Mouse (Mus musculus): ENCODE measurements at regions not wholly inside any gene's neighbourhood (a gene's known extent, or its start where the extent isn't known, plus 50 kb on each side); places are given as distances from the start of the nearest gene placed in this dataset.

GRCm38 (mm10) chr1:73857497-73857896, 266.8 kb downstream of the Tns1 start:
- WGBS: 74% methylated on average over 5 of the region's 5 CpGs

GRCm38 (mm10) chr1:73856811-73857210, 267.4 kb downstream of the Tns1 start:
- Histone ChIP-seq H3K36me3 (no peaks in the 10 kb centered on the region), H3K9me3 (replicated peaks) (no peaks in the 10 kb centered on the region), H3K4me3 (no peak overlapping the region), H3K4me1 (replicated peaks) (no peaks in the 10 kb centered on the region), H3K4me2 (no peak overlapping the region), H3K27ac (no peak overlapping the region), H3K27me3 (no peaks in the 10 kb centered on the region), H3K9ac (no peak overlapping the region)
- 89% methylated on average over 7 of the region's 7 CpGs for WGBS
- no peak for ATAC-seq (replicated peaks; ENCODE audit: insufficient number of reproducible peaks, insufficient read depth, low FRiP score, low read depth)

More at GRCm38 (mm10) chr1:73857497-73857896, 266.8 kb downstream of the Tns1 start:
- peaks cover 3% of the 10 kb centered on the region for H3K4me1 ChIP-seq (replicated peaks)
- no peaks in the 10 kb centered on the region for H3K9me3 ChIP-seq (replicated peaks)
- no peak overlapping the region for H3K4me2 ChIP-seq
- H3K36me3 ChIP-seq: no peaks in the 10 kb centered on the region
- H3K27me3 ChIP-seq: no peaks in the 10 kb centered on the region
- no peak overlapping the region for H3K27ac ChIP-seq
- ATAC-seq (replicated peaks; ENCODE audit: insufficient number of reproducible peaks, insufficient read depth, low FRiP score, low read depth): no peak
- H3K9ac ChIP-seq: no peak overlapping the region
- no peak overlapping the region for H3K4me3 ChIP-seq

- H3K9ac ChIP-seq: no peak overlapping the region
- no peaks in the 10 kb centered on the region for H3K36me3 ChIP-seq
- no peaks in the 10 kb centered on the region for H3K27me3 ChIP-seq
- H3K4me2 ChIP-seq: no peak overlapping the region
- no peak for ATAC-seq (replicated peaks; ENCODE audit: insufficient number of reproducible peaks, insufficient read depth, low FRiP score, low read depth)
- H3K4me3 ChIP-seq: no peak overlapping the region
- H3K27ac ChIP-seq: no peak overlapping the region
- H3K9me3 ChIP-seq (replicated peaks): no peaks in the 10 kb centered on the region
- 81% methylated on average over 4 of the region's 4 CpGs for WGBS
- no peaks in the 10 kb centered on the region for H3K4me1 ChIP-seq (replicated peaks)
Measured at GRCm38 (mm10) chr1:73855306-73855705, 268.9 kb downstream of the Tns1 start.

GRCm38 (mm10) chr1:73853851-73854250, 270.4 kb downstream of the Tns1 start:
- no peak overlapping the region for H3K27ac ChIP-seq
- ATAC-seq (replicated peaks; ENCODE audit: insufficient number of reproducible peaks, insufficient read depth, low FRiP score, low read depth): no peak
- no peak overlapping the region for H3K9ac ChIP-seq
- H3K27me3 ChIP-seq: no peaks in the 10 kb centered on the region
- no peak overlapping the region for H3K4me3 ChIP-seq
- no peaks in the 10 kb centered on the region for H3K36me3 ChIP-seq
- H3K4me2 ChIP-seq: no peak overlapping the region
- H3K4me1 ChIP-seq (replicated peaks): no peaks in the 10 kb centered on the region
- WGBS: 91% methylated on average over 11 of the region's 11 CpGs
- no peaks in the 10 kb centered on the region for H3K9me3 ChIP-seq (replicated peaks)

- 80% methylated on average over 11 of the region's 11 CpGs for WGBS
- Histone ChIP-seq H3K4me1 (replicated peaks) (no peaks in the 10 kb centered on the region), H3K27me3 (no peaks in the 10 kb centered on the region), H3K27ac (no peak overlapping the region), H3K9me3 (replicated peaks) (no peaks in the 10 kb centered on the region), H3K9ac (no peak overlapping the region), H3K4me2 (no peak overlapping the region), H3K4me3 (no peak overlapping the region), H3K36me3 (no peaks in the 10 kb centered on the region)
- no peak for ATAC-seq (replicated peaks; ENCODE audit: insufficient number of reproducible peaks, insufficient read depth, low FRiP score, low read depth)
Measured at GRCm38 (mm10) chr1:73850173-73851014, 273.9 kb downstream of the Tns1 start.

- Histone ChIP-seq H3K4me1 (replicated peaks) (no peaks in the 10 kb centered on the region), H3K9ac (no peak overlapping the region), H3K36me3 (no peaks in the 10 kb centered on the region), H3K4me3 (no peak overlapping the region), H3K9me3 (replicated peaks) (no peaks in the 10 kb centered on the region), H3K4me2 (no peak overlapping the region), H3K27ac (no peak overlapping the region), H3K27me3 (no peaks in the 10 kb centered on the region)
- 44% methylated on average over 3 of the region's 3 CpGs for WGBS
- no peak for ATAC-seq (replicated peaks; ENCODE audit: insufficient number of reproducible peaks, insufficient read depth, low FRiP score, low read depth)
Measured at GRCm38 (mm10) chr1:73848370-73848769, 275.9 kb downstream of the Tns1 start.

- Histone ChIP-seq H3K9me3 (replicated peaks) (no peaks in the 10 kb centered on the region), H3K4me3 (no peak overlapping the region), H3K36me3 (no peaks in the 10 kb centered on the region), H3K9ac (no peak overlapping the region), H3K4me2 (no peak overlapping the region), H3K27me3 (no peaks in the 10 kb centered on the region), H3K4me1 (replicated peaks) (no peaks in the 10 kb centered on the region), H3K27ac (no peak overlapping the region)
- no peak for ATAC-seq (replicated peaks; ENCODE audit: insufficient number of reproducible peaks, insufficient read depth, low FRiP score, low read depth)
- 52% methylated on average over 3 of the region's 3 CpGs for WGBS
Measured at GRCm38 (mm10) chr1:73847126-73847525, 277.1 kb downstream of the Tns1 start.

- Histone ChIP-seq H3K9ac (no peak overlapping the region), H3K4me3 (no peak overlapping the region), H3K27me3 (no peaks in the 10 kb centered on the region), H3K4me1 (replicated peaks) (no peaks in the 10 kb centered on the region), H3K27ac (no peak overlapping the region), H3K4me2 (no peak overlapping the region), H3K9me3 (replicated peaks) (no peaks in the 10 kb centered on the region), H3K36me3 (no peaks in the 10 kb centered on the region)
- ATAC-seq (replicated peaks; ENCODE audit: insufficient number of reproducible peaks, insufficient read depth, low FRiP score, low read depth): no peak
- WGBS: 78% methylated on average over 5 of the region's 5 CpGs
Measured at GRCm38 (mm10) chr1:73845115-73845514, 279.1 kb downstream of the Tns1 start.

GRCm38 (mm10) chr1:73844574-73844973, 279.7 kb downstream of the Tns1 start:
- Histone ChIP-seq H3K4me2 (no peak overlapping the region), H3K4me3 (no peak overlapping the region), H3K4me1 (replicated peaks) (no peaks in the 10 kb centered on the region), H3K9me3 (replicated peaks) (no peaks in the 10 kb centered on the region), H3K27me3 (no peaks in the 10 kb centered on the region), H3K36me3 (no peaks in the 10 kb centered on the region), H3K27ac (no peak overlapping the region), H3K9ac (no peak overlapping the region)
- 64% methylated on average over 3 of the region's 3 CpGs for WGBS
- ATAC-seq (replicated peaks; ENCODE audit: insufficient number of reproducible peaks, insufficient read depth, low FRiP score, low read depth): no peak

GRCm38 (mm10) chr1:73839351-73839750, 284.9 kb downstream of the Tns1 start:
- H3K27ac ChIP-seq: no peak overlapping the region
- no peak overlapping the region for H3K4me3 ChIP-seq
- no peak overlapping the region for H3K4me2 ChIP-seq
- H3K4me1 ChIP-seq (replicated peaks): no peaks in the 10 kb centered on the region
- no peaks in the 10 kb centered on the region for H3K36me3 ChIP-seq
- 66% methylated on average over 2 of the region's 2 CpGs for WGBS
- no peak for ATAC-seq (replicated peaks; ENCODE audit: insufficient number of reproducible peaks, insufficient read depth, low FRiP score, low read depth)
- H3K9ac ChIP-seq: no peak overlapping the region
- no peaks in the 10 kb centered on the region for H3K27me3 ChIP-seq
- no peaks in the 10 kb centered on the region for H3K9me3 ChIP-seq (replicated peaks)

- H3K27ac ChIP-seq: no peak overlapping the region
- no peaks in the 10 kb centered on the region for H3K36me3 ChIP-seq
- no peaks in the 10 kb centered on the region for H3K4me1 ChIP-seq (replicated peaks)
- no peak overlapping the region for H3K4me2 ChIP-seq
- H3K9ac ChIP-seq: no peak overlapping the region
- ATAC-seq (replicated peaks; ENCODE audit: insufficient number of reproducible peaks, insufficient read depth, low FRiP score, low read depth): no peak
- H3K4me3 ChIP-seq: no peak overlapping the region
- no peaks in the 10 kb centered on the region for H3K27me3 ChIP-seq
- H3K9me3 ChIP-seq (replicated peaks): no peaks in the 10 kb centered on the region
Measured at GRCm38 (mm10) chr1:73836680-73837079, 287.6 kb downstream of the Tns1 start.

GRCm38 (mm10) chr1:73834566-73834965, 289.7 kb downstream of the Tns1 start:
- ATAC-seq (replicated peaks; ENCODE audit: insufficient number of reproducible peaks, insufficient read depth, low FRiP score, low read depth): no peak
- H3K9me3 ChIP-seq (replicated peaks): no peaks in the 10 kb centered on the region
- H3K4me2 ChIP-seq: no peak overlapping the region
- 79% methylated on average over 1 of the region's 1 CpGs for WGBS
- H3K4me1 ChIP-seq (replicated peaks): no peaks in the 10 kb centered on the region
- H3K4me3 ChIP-seq: no peak overlapping the region
- no peak overlapping the region for H3K27ac ChIP-seq
- no peaks in the 10 kb centered on the region for H3K36me3 ChIP-seq
- H3K27me3 ChIP-seq: no peaks in the 10 kb centered on the region
- H3K9ac ChIP-seq: no peak overlapping the region

All from heart, embryonic 15.5 days (tissue).